Mouse (Mus musculus) hindbrain, embryonic 15.5 days (tissue): ENCODE results near the gene Pde11a. TPM values are rescaled to one million over a fixed set of nuclear protein-coding genes. Genes with fewer than 3 reads are reported as not detected.
A peak's percentile ranks its signal among the peaks of the same experiment; 100 is the strongest.
"Not testable (repeated sequence)": the region's sequence is repeated elsewhere in the genome, so short reads cannot be mapped to it uniquely, and the experiment has no call there.

Source experiments
- ATAC-seq: fragments of 200-750 bp; cut with Nextera tagmentation; 2 replicates; pipeline ENCODE4 v1.8.0; 2017; ENCODE audit warnings: low read depth, moderate number of reproducible peaks, moderate TSS enrichment; ENCODE audit not compliant: low FRiP score
- H3K27ac ChIP-seq: fragments of 300-500 bp; sonication (generic); replicated peaks from 2 replicates; pipeline ENCODE4 v1.5.1; 2015; ENCODE audit warnings: mild to moderate bottlenecking, inconsistent platforms
- H3K27me3 ChIP-seq: fragments of 300-500 bp; sonication (generic); 2 replicates; pipeline ENCODE4 v1.6.1; 2015; ENCODE audit warnings: control low read depth, inconsistent platforms
- H3K36me3 ChIP-seq: fragments of 300-500 bp; sonication (generic); 2 replicates; pipeline ENCODE4 v1.6.1; 2015; ENCODE audit warnings: control low read depth, inconsistent platforms
- H3K4me1 ChIP-seq: fragments of 300-500 bp; sonication (generic); replicated peaks from 2 replicates; pipeline ENCODE4 v1.6.1; 2015; ENCODE audit warnings: control low read depth, inconsistent platforms
- H3K4me2 ChIP-seq: fragments of 300-500 bp; sonication (generic); 2 replicates; pipeline ENCODE4 v1.6.1; 2015; ENCODE audit warnings: moderate library complexity, mild to moderate bottlenecking, inconsistent platforms
- H3K4me3 ChIP-seq: fragments of 300-500 bp; sonication (generic); 2 replicates; pipeline ENCODE4 v1.5.1; 2015; ENCODE audit warnings: mild to moderate bottlenecking, inconsistent platforms
- H3K9ac ChIP-seq: fragments of 300-500 bp; sonication (generic); 2 replicates; pipeline ENCODE4 v1.6.1; 2015; ENCODE audit warnings: inconsistent platforms
- H3K9me3 ChIP-seq: fragments of 300-500 bp; sonication (generic); 2 replicates; pipeline ENCODE4 v1.6.1; 2016; ENCODE audit warnings: control low read depth, inconsistent platforms
- WGBS: fragments of 180-500 bp; shearing (Covaris S2); methylation state at CpG from one replicate; pipeline ENCODE4 v1.1.7; 2015; 5-methylcytosine and 5-hydroxymethylcytosine counted together
- polyA plus RNA-seq: library from polyadenylated mRNA; unstranded; fragments of >200 nt; fragmentation: Nextera tagmentation; extraction: Ambion mirVana; gene quantifications from 2 replicates; pipeline ENCODE4 v1.2.1, GENCODE M21; 2015

The Pde11a gene
- polyA plus RNA-seq, 1 experiment from 2014 or later: 1.6 TPM

DNA sequence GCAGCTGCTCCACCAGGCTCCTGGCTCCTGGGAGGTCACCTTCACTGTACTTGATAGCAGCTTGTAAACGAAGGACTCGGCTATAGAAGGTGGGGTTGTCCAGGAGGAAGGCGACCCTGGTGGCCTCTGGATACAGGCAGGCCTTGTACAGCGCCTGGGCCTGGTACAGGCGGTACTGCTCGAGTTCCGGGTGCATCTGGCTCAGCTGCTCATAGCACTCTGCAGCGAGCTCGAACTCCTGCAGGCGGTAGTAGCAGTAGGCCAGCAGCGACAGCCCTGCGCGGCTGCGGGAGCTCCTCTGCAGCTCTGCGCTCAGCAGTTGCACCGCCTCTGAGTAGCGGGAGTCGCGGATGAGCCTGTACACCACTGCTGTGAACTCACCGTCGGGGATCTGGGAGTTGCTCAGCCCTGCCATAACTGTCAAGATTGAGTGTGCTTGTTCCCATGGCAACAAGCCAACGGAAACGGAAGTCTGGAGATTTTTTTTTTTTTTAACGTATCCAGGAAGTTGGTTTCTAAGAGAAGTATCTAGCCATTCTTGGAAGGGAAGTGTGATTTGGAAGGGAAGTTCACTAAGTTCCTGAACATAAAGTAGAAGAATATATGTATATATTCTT, 360.7 kb downstream of the Pde11a start, which contains the start of gene Ttc30a2:
Ttc30a2 (minus strand) TSS at position 419 of the 617 bp plus-strand sequence.
- H3K27me3 ChIP-seq, H3K36me3 ChIP-seq, H3K9me3 ChIP-seq, H3K4me1 ChIP-seq, H3K9ac ChIP-seq, H3K27ac ChIP-seq, H3K4me3 ChIP-seq: not testable (repeated sequence)
- H3K4me2 ChIP-seq: peak within 1 kb of the TSS; percentile 39
- peak; percentile 46; the same call in 1 of the 2 replicates for ATAC-seq
- WGBS: 21% methylated on average over 20 of the region's 24 CpGs

DNA sequence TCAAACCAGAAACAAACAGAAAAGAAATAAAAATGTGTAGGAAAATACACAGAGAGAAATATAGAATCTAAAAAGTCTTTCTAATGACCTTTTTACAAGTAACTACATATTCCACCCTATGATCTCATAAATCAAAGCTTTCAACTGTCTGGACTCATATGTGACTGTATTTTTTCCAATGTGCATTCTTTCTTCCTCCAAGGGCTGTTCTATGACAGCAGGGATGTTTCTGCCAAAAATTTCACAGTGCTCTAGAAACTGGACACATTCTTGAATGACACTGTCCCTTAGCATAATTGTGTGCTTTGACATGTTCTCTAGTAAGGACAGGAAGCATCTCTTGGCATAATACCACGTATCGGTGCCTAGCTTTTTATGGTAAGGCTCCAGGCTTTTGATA, 362.5 kb downstream of the Pde11a start:
- WGBS: 84% methylated on average over 2 of the region's 2 CpGs
- H3K27me3 ChIP-seq, H3K9me3 ChIP-seq, H3K36me3 ChIP-seq, H3K4me3 ChIP-seq, H3K4me2 ChIP-seq, H3K9ac ChIP-seq, ATAC-seq, H3K27ac ChIP-seq, H3K4me1 ChIP-seq: not testable (repeated sequence)

GRCm38 (mm10) chr2:75974131-75974530, 364.4 kb downstream of the Pde11a start:
- ATAC-seq: no peak
- WGBS: 73% methylated on average over 9 of the region's 9 CpGs

DNA sequence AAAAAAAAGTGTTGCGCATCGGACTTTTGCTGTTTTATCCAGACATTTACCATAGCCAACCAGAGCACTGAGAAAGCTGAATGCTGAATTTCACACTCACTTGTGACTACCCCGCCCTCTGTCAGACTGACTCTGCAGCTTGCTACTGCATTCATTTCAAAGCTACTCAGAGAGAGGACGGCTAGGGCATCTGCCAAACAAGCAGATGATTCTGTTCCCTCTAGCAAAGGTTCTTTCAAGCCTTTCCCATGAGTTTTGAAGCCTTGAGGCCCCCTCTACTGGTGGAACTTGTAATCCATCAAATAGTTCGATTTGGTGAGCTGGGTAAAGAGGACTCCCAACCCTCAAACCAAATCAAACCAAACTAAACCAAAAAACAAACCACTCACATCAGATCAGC, 373.6 kb downstream of the Pde11a start:
- WGBS: 21% methylated on average over 5 of the region's 5 CpGs
- H3K4me3 ChIP-seq: no peak overlapping the region
- no peak overlapping the region for H3K27ac ChIP-seq

More at GRCm38 (mm10) chr2:75974131-75974530, 364.4 kb downstream of the Pde11a start:
- H3K27ac ChIP-seq: no peak overlapping the region
- H3K36me3 ChIP-seq: no peaks in the 10 kb centered on the region
- H3K4me1 ChIP-seq: no peaks in the 10 kb centered on the region
- H3K4me3 ChIP-seq: no peak overlapping the region
- no peaks in the 10 kb centered on the region for H3K9me3 ChIP-seq
- no peak overlapping the region for H3K9ac ChIP-seq
- no peaks in the 10 kb centered on the region for H3K27me3 ChIP-seq
- no peak overlapping the region for H3K4me2 ChIP-seq

GRCm38 (mm10) chr2:75964512-75964911, 374.1 kb downstream of the Pde11a start:
- Histone ChIP-seq H3K4me3 (no peak overlapping the region), H3K9ac (no peak overlapping the region), H3K4me2 (peak overlapping the region; percentile 49), H3K27ac (no peak overlapping the region), H3K27me3 (no peaks in the 10 kb centered on the region), H3K36me3 (no peaks in the 10 kb centered on the region), H3K9me3 (no peaks in the 10 kb centered on the region), H3K4me1 (peaks cover 21% of the 10 kb centered on the region)
- WGBS: 14% methylated on average over 14 of the region's 14 CpGs
- peak; percentile 49 for ATAC-seq

More for the DNA sequence above, 373.6 kb downstream of the Pde11a start:
- H3K27me3 ChIP-seq: no peaks in the 10 kb centered on the region
- H3K36me3 ChIP-seq: no peaks in the 10 kb centered on the region
- peaks cover 17% of the 10 kb centered on the region for H3K4me1 ChIP-seq
- H3K9ac ChIP-seq: no peak overlapping the region
- ATAC-seq: peak; percentile 66
- peak overlapping the region; percentile 49 for H3K4me2 ChIP-seq
- H3K9me3 ChIP-seq: no peaks in the 10 kb centered on the region

DNA sequence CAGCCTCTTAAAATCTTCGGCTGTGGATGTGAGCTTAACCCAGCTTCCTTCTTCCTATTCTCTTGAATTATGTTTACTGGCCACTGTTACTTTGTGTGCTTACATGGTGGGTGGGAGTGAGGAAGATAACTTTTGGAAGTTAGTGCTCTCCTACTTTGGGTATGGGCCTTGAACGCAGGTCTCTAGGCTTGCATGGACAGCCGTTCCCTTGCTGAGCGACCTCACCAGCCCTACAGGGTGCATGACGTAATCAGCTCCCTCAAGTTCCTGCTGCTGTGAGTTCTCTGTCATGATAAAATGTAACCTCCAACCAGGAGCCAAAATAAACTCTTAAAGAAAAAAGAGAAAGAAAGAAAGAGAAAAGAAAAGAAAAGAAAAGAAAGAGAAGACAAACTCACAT, 374.5 kb downstream of the Pde11a start:
- H3K36me3 ChIP-seq: no peaks in the 10 kb centered on the region
- H3K9ac ChIP-seq: no peak overlapping the region
- ATAC-seq: no peak
- no peak overlapping the region for H3K27ac ChIP-seq
- peak overlapping the region; percentile 49 for H3K4me2 ChIP-seq
- no peaks in the 10 kb centered on the region for H3K27me3 ChIP-seq
- no peak overlapping the region for H3K4me3 ChIP-seq
- WGBS: 73% methylated on average over 5 of the region's 5 CpGs
- peaks cover 26% of the 10 kb centered on the region for H3K4me1 ChIP-seq
- no peaks in the 10 kb centered on the region for H3K9me3 ChIP-seq

GRCm38 (mm10) chr2:75963211-75963840, 375.2 kb downstream of the Pde11a start:
- no peaks in the 10 kb centered on the region for H3K9me3 ChIP-seq
- no peak overlapping the region for H3K9ac ChIP-seq
- H3K27ac ChIP-seq: no peak overlapping the region
- peaks cover 31% of the 10 kb centered on the region for H3K4me1 ChIP-seq
- H3K4me3 ChIP-seq: no peak overlapping the region
- no peak overlapping the region for H3K4me2 ChIP-seq
- 61% methylated on average over 10 of the region's 10 CpGs for WGBS
- no peaks in the 10 kb centered on the region for H3K36me3 ChIP-seq
- no peak for ATAC-seq
- H3K27me3 ChIP-seq: no peaks in the 10 kb centered on the region

- Histone ChIP-seq H3K4me3 (no peak overlapping the region), H3K4me1 (peaks cover 32% of the 10 kb centered on the region), H3K9ac (no peak overlapping the region), H3K27ac (peak overlapping the region; percentile 69), H3K9me3 (no peaks in the 10 kb centered on the region), H3K4me2 (peak overlapping the region; percentile 45), H3K36me3 (no peaks in the 10 kb centered on the region), H3K27me3 (no peaks in the 10 kb centered on the region)
- WGBS: 48% methylated on average over 15 of the region's 15 CpGs
- peak; percentile 6; the same call in 1 of the 2 replicates for ATAC-seq
Observed at GRCm38 (mm10) chr2:75960366-75961330, 377.9 kb downstream of the Pde11a start.

DNA sequence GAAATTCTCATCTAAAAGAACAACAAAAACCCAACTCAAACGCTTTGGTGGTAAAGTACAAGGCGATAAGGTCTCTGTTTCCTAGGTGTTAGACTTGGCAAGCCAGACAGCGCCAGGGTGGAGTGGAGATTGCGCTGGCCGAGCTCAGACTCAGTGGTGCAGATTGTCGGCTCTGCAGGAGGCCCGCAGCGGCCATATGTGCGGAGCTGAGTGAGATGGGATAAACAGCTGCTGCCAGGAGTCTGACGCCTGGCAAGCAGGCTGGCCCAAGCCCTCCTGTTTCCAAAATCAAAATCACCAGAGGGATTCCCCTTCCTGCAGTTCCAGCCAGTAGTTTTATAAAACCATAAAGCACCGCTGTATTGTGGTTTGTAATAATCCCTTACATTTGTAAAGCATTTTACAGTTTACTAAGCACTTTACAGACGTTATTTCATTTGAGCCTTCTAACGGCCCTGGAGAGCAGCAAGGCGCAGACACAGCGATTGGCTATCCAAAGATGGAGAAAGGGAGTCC, 378.7 kb downstream of the Pde11a start:
- Histone ChIP-seq H3K4me1 (peaks cover 32% of the 10 kb centered on the region), H3K27me3 (no peaks in the 10 kb centered on the region), H3K9ac (no peak overlapping the region), H3K36me3 (no peaks in the 10 kb centered on the region), H3K4me2 (peak overlapping the region; percentile 45), H3K4me3 (no peak overlapping the region), H3K9me3 (no peaks in the 10 kb centered on the region), H3K27ac (peak overlapping the region; percentile 69)
- WGBS: 9% methylated on average over 15 of the region's 15 CpGs
- ATAC-seq: peak; percentile 74

DNA sequence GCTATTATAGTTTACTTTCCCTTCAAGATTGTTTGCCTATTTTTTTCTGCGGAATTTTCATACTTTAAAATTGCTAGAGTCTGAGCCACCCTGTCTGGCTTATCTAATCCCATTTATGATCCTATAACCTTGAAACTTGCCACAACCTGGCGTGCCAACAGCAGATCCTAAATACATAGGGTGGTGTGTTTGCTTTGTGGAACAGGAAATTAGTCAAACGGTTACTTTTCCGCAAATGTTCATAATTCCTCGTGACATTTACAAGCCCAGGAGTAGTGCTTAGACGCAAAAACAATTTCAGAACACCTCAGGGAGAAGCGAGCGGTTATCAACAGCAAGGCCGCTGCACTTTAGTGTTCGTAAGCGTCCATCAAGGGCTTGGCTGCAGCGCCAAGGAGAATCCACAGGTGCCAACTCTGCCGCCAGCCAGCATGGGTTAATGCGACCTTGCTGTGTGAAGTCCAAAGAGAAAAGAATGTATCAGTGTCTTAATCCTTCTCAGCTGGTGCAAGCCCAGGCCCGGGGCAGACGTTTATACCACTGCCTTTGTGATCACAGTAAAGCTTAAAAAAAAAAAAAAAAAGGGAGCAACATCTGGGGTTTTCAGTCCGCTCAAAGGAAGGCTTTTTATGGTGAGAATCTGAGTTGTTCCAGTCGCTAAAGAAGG, 379.3 kb downstream of the Pde11a start:
- no peaks in the 10 kb centered on the region for H3K9me3 ChIP-seq
- no peaks in the 10 kb centered on the region for H3K27me3 ChIP-seq
- peak overlapping the region; percentile 69 for H3K27ac ChIP-seq
- H3K4me2 ChIP-seq: peak overlapping the region; percentile 45
- WGBS: 32% methylated on average over 18 of the region's 18 CpGs
- ATAC-seq: no peak
- H3K4me3 ChIP-seq: no peak overlapping the region
- no peaks in the 10 kb centered on the region for H3K36me3 ChIP-seq
- no peak overlapping the region for H3K9ac ChIP-seq
- peaks cover 26% of the 10 kb centered on the region for H3K4me1 ChIP-seq

DNA sequence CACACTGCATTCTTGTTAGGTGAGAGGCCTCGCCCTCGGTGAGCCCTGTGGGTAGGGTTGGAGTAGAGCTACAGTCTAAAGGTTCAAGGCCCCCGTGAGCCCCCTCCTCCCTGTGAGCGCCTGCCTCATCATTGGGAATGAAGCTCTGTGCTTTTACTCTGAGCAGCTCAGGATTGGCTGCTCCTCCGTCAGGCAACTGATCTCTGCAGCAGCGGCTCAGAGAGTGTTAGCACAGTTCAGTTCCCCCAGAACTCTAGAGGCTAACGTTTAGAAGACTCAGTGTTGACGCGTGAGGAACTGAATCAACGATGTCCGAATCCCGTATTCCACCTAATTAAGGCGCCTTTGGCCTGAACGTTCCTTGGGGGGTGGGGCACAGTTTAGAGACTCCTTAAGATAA, 382.9 kb downstream of the Pde11a start:
- Histone ChIP-seq H3K36me3 (no peaks in the 10 kb centered on the region), H3K27ac (no peak overlapping the region), H3K4me3 (no peak overlapping the region), H3K4me1 (peaks cover 23% of the 10 kb centered on the region), H3K9me3 (no peaks in the 10 kb centered on the region), H3K4me2 (no peak overlapping the region), H3K27me3 (no peaks in the 10 kb centered on the region), H3K9ac (no peak overlapping the region)
- 56% methylated on average over 14 of the region's 14 CpGs for WGBS
- no peak for ATAC-seq
